In the genomic region with DNA sequence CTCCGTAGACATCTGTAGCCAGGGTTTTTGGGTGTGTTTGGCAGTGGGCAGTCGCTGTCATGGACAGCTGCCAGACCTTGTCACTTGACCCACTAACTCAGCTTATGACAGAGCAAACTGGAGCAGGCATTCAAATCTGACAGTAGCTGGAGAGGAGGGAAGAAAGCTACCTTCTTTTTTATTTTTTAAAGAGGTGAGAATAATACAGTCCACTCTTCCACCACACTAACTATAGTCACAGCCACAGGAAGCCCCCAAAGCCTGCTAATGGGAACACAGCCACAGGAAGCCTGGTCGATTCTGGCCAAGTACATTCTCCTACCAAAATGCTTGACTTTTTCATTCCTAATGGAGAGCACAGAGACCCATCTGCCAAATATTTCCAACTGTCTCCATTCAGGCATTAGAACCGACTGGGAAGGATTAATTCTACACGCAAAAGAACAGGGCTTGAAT, we compare ENCODE assay signal across 9 mouse cellular contexts.
A peak's percentile ranks its signal among the peaks of the same experiment; 100 is the strongest.
DNase-seq lines count a peak whose midpoint lies in the region; ATAC-seq and TF ChIP-seq lines count a peak whose summit lies in the region.
"Had no signal": no experiment of that assay in that cellular context is flagged by ENCODE, and none has a peak within 500 bp of the region (broad histone marks: within the 10 kb centered on the region; RNA-seq: fewer than 3 reads in every experiment).

No protein-coding gene starts in this region.

- peaks cover 31% of the 10 kb centered on the region for H3K4me1 ChIP-seq in hindbrain, embryonic 15.5 days (replicated peaks)
- peaks cover 10% of the 10 kb centered on the region; the same call in 1 of the 2 replicates for H3K4me1 ChIP-seq in hindbrain, embryonic 12.5 days
- peaks cover 43% of the 10 kb centered on the region for H3K4me1 ChIP-seq in heart, postnatal 0 days (ENCODE audit: control insufficient read depth, insufficient read depth)
- H3K4me1 ChIP-seq in hindbrain, embryonic 13.5 days (replicated peaks), result peaks cover 16% of the 10 kb centered on the region

- TF ChIP-seq CTCF in heart, postnatal 0 days (IDR thresholded peaks at IDR 0.05; ENCODE audit: low read depth), result no peak

- TF ChIP-seq EP300 in heart, postnatal 0 days (IDR thresholded peaks at IDR 0.05; ENCODE audit: low read depth), result no peak

- no peak overlapping the region for H3K4me3 ChIP-seq in hindbrain, embryonic 15.5 days
- H3K4me3 ChIP-seq in hindbrain, embryonic 12.5 days, result no peak overlapping the region
- no peak overlapping the region for H3K4me3 ChIP-seq in heart, postnatal 0 days (ENCODE audit: low read depth, low read length)
- H3K4me3 ChIP-seq in hindbrain, embryonic 13.5 days, result no peak overlapping the region

- H3K4me2 ChIP-seq in hindbrain, embryonic 15.5 days, result no peak overlapping the region
- no peak overlapping the region for H3K4me2 ChIP-seq in hindbrain, embryonic 12.5 days (replicated peaks)
- peak overlapping the region; percentile 37 for H3K4me2 ChIP-seq in heart, postnatal 0 days (ENCODE audit: low read depth, low read length)
- no peak overlapping the region for H3K4me2 ChIP-seq in hindbrain, embryonic 13.5 days

- 57% methylated on average over 5 of the region's 5 CpGs for WGBS in hindbrain, embryonic 15.5 days
- 82% methylated on average over 5 of the region's 5 CpGs for WGBS in hindbrain, embryonic 12.5 days
- WGBS in heart, postnatal 0 days, result 20% methylated on average over 5 of the region's 5 CpGs
- 72% methylated on average over 5 of the region's 5 CpGs for WGBS in hindbrain, embryonic 13.5 days

- H3K9ac ChIP-seq in hindbrain, embryonic 15.5 days, result no peak overlapping the region
- H3K9ac ChIP-seq in hindbrain, embryonic 12.5 days, result no peak overlapping the region
- H3K9ac ChIP-seq in heart, postnatal 0 days (replicated peaks; ENCODE audit: low read depth, low read length), result no peak overlapping the region
- no peak overlapping the region for H3K9ac ChIP-seq in hindbrain, embryonic 13.5 days

- peak overlapping the region; percentile 49 for H3K27ac ChIP-seq in hindbrain, embryonic 15.5 days (replicated peaks)
- H3K27ac ChIP-seq in hindbrain, embryonic 12.5 days, result no peak overlapping the region
- peak overlapping the region; percentile 81 for H3K27ac ChIP-seq in heart, postnatal 0 days (ENCODE audit: low read depth)
- H3K27ac ChIP-seq in hindbrain, embryonic 13.5 days, result no peak overlapping the region

- H3K27me3 ChIP-seq in hindbrain, embryonic 15.5 days, result no peaks in the 10 kb centered on the region
- H3K27me3 ChIP-seq in hindbrain, embryonic 12.5 days, result no peaks in the 10 kb centered on the region; the same call in 1 of the 2 replicates
- no peaks in the 10 kb centered on the region for H3K27me3 ChIP-seq in heart, postnatal 0 days (ENCODE audit: control insufficient read depth, insufficient read depth, low read length)
- H3K27me3 ChIP-seq in hindbrain, embryonic 13.5 days, result no peaks in the 10 kb centered on the region
- H3K27me3 ChIP-seq: CH12.LX had no signal

- no peaks in the 10 kb centered on the region for H3K36me3 ChIP-seq in hindbrain, embryonic 15.5 days
- H3K36me3 ChIP-seq in hindbrain, embryonic 12.5 days, result no peaks in the 10 kb centered on the region
- no peaks in the 10 kb centered on the region for H3K36me3 ChIP-seq in heart, postnatal 0 days (replicated peaks; ENCODE audit: control insufficient read depth, insufficient read depth, low read length)
- no peaks in the 10 kb centered on the region for H3K36me3 ChIP-seq in hindbrain, embryonic 13.5 days

- H3K9me3 ChIP-seq in hindbrain, embryonic 15.5 days, result no peaks in the 10 kb centered on the region
- H3K9me3 ChIP-seq in hindbrain, embryonic 12.5 days (replicated peaks), result no peaks in the 10 kb centered on the region
- H3K9me3 ChIP-seq in heart, postnatal 0 days (replicated peaks; ENCODE audit: control insufficient read depth, low read length), result no peaks in the 10 kb centered on the region
- no peaks in the 10 kb centered on the region for H3K9me3 ChIP-seq in hindbrain, embryonic 13.5 days

- ATAC-seq in hindbrain, embryonic 15.5 days (ENCODE audit: low FRiP score, low read depth), result no peak
- no peak for ATAC-seq in hindbrain, embryonic 12.5 days (ENCODE audit: low FRiP score)
- peak; percentile 80 for ATAC-seq in heart, postnatal 0 days (ENCODE audit: insufficient read depth, low read depth)
- ATAC-seq in megakaryocyte progenitor cell, adult 5-6 weeks (replicated peaks; ENCODE audit: poor library complexity), result no peak
- ATAC-seq in hindbrain, embryonic 13.5 days (ENCODE audit: low FRiP score), result no peak

- peak; percentile 69 for DNase-seq in 3T3-L1 (ENCODE audit: low read depth, low spot score)
- DNase-seq in cerebellum, adult 9-11 months, result peak; percentile 44
- DNase-seq in heart, postnatal 0 days (ENCODE audit: low spot score), result peak; percentile 68
- peak; percentile 30 for DNase-seq in retina, postnatal 7 days (ENCODE audit: low read depth, low spot score)

Comparison
In these comparisons a context has a peak if more than half of its experiments do, and no peak if none do; other contexts are left out.
1. H3K27ac ChIP-seq: peak in hindbrain, embryonic 15.5 days (single experiment) and heart, postnatal 0 days (single experiment); none in hindbrain, embryonic 12.5 days (single experiment) and hindbrain, embryonic 13.5 days (single experiment).
2. Peak in every context shown above with its lines, with median percentiles within 50 percentile points of each other: DNase-seq.